Mouse (Mus musculus) E14TG2a.4 (cell line): Measurements from ENCODE around the gene Tjp2.

Source experiments
- CTCF ChIP-seq: conservative IDR thresholded peaks from 2 replicates; pipeline ENCODE4 v1.5.1; 2014; ENCODE audit warnings: low read length
- POU5F1 ChIP-seq: IDR thresholded peaks from 2 replicates; pipeline ENCODE4 v1.6.1; 2014; ENCODE audit warnings: low read length, borderline replicate concordance

- TF ChIP-seq CTCF (no peak), POU5F1 (no peak)
These were observed 46.5 kb upstream of the Tjp2 start for GRCm38 (mm10) chr19:24271326-24271725.
